Mouse (Mus musculus) lung, adult 18-20 months (tissue): ENCODE measurements around the gene Scd1.
A peak's percentile ranks its signal among the peaks of the same experiment; 100 is the strongest.

Source experiments
- DNase-seq, 2 experiments: peaks; one replicate each; pipeline ENCODE4 v3.0.0; 2022; ENCODE audit warnings: mixed read lengths in 2 of 2

Gene Scd1

GRCm38 (mm10) chr19:44363529-44363928 lies 44.1 kb downstream of the Scd1 start:
- DNase-seq: peak; percentile 65 to 74

GRCm38 (mm10) chr19:44358700-44359099 lies 49.0 kb downstream of the Scd1 start:
- DNase-seq: no peak

- no peak for DNase-seq
These were observed 55.9 kb downstream of the Scd1 start for GRCm38 (mm10) chr19:44351756-44352155.

- no peak for DNase-seq
These were observed 58.0 kb downstream of the Scd1 start for GRCm38 (mm10) chr19:44349689-44350088.
